9 mouse cellular contexts compared by ENCODE assay signal in genomic region chr4:86750346-86750945, GRCm38 (mm10). TPM values are rescaled to one million over a fixed set of nuclear protein-coding genes. Genes with fewer than 3 reads are reported as not detected.
DNase-seq lines count a peak whose midpoint lies in the region; ATAC-seq lines count a peak whose summit lies in the region.
"Had no signal": no experiment of that assay in that cellular context is flagged by ENCODE, and none has a peak within 500 bp of the region (broad histone marks: within the 10 kb centered on the region; RNA-seq: fewer than 3 reads in every experiment).

No protein-coding gene starts in this region.

- WGBS in forebrain, embryonic 14.5 days, result 79% methylated on average over 10 of the region's 10 CpGs
- WGBS in forebrain, embryonic 11.5 days, result 83% methylated on average over 10 of the region's 10 CpGs
- 46% methylated on average over 10 of the region's 10 CpGs for WGBS in stomach, embryonic 16.5 days

- peaks cover 11% of the 10 kb centered on the region for H3K4me1 ChIP-seq in forebrain, embryonic 14.5 days (ENCODE audit: control insufficient read depth, insufficient read depth, low read length)
- H3K4me1 ChIP-seq in forebrain, embryonic 11.5 days (replicated peaks; ENCODE audit: control insufficient read depth, insufficient read depth, low read length), result peaks cover 6% of the 10 kb centered on the region; the same call in 1 of the 2 replicates
- peaks cover 14% of the 10 kb centered on the region for H3K4me1 ChIP-seq in stomach, embryonic 16.5 days (ENCODE audit: control insufficient read depth, insufficient read depth, low read length)

- H3K4me2 ChIP-seq in forebrain, embryonic 14.5 days (ENCODE audit: low read length), result 0 out of 2 replicates have a peak overlapping the region, but pooled peaks have one; percentile 16
- H3K4me2 ChIP-seq in forebrain, embryonic 11.5 days (ENCODE audit: low read depth, low read length, severe bottlenecking), result no peak overlapping the region
- peak overlapping the region; percentile 97 for H3K4me2 ChIP-seq in stomach, embryonic 16.5 days (ENCODE audit: low read depth, low read length)

- H3K27me3 ChIP-seq in forebrain, embryonic 14.5 days (replicated peaks; ENCODE audit: control insufficient read depth, insufficient read depth, low read length), result no peaks in the 10 kb centered on the region
- H3K27me3 ChIP-seq in forebrain, embryonic 11.5 days (ENCODE audit: control insufficient read depth, insufficient read depth, low read length), result no peaks in the 10 kb centered on the region
- H3K27me3 ChIP-seq in stomach, embryonic 16.5 days (ENCODE audit: control insufficient read depth, insufficient read depth, low read length), result no peaks in the 10 kb centered on the region
- H3K27me3 ChIP-seq: Patski had no signal

- DNase-seq in forebrain, embryonic 14.5 days (ENCODE audit: low spot score), result no peak
- no peak for DNase-seq in forebrain, embryonic 11.5 days (ENCODE audit: low spot score)
- peak; percentile 39 for DNase-seq in right cerebral cortex, adult 18-20 months
- DNase-seq in right cerebral cortex, postnatal 14 days, result no peak
- DNase-seq in left cerebral cortex, postnatal 36 days (ENCODE audit: low spot score in 2 of 2), result peak; percentile 14 to 16
- DNase-seq in cerebellum, postnatal 14 days, result no peak

- intact Hi-C loops in left cerebral cortex, postnatal 36 days (cut with DNase I), result no loop called here

- no peak overlapping the region for H3K27ac ChIP-seq in forebrain, embryonic 14.5 days (ENCODE audit: low read depth, low read length)
- no peak overlapping the region for H3K27ac ChIP-seq in forebrain, embryonic 11.5 days (ENCODE audit: low read depth, low read length)
- no peak overlapping the region for H3K27ac ChIP-seq in stomach, embryonic 16.5 days (ENCODE audit: low read length)

- H3K36me3 ChIP-seq in forebrain, embryonic 14.5 days (ENCODE audit: control insufficient read depth, insufficient read depth, low read length), result no peaks in the 10 kb centered on the region
- no peaks in the 10 kb centered on the region for H3K36me3 ChIP-seq in forebrain, embryonic 11.5 days (ENCODE audit: control insufficient read depth, insufficient read depth, low read length)
- no peaks in the 10 kb centered on the region for H3K36me3 ChIP-seq in stomach, embryonic 16.5 days (ENCODE audit: control insufficient read depth, insufficient read depth, low read length)

- no peak overlapping the region for H3K4me3 ChIP-seq in forebrain, embryonic 14.5 days (ENCODE audit: low read depth, low read length)
- no peak overlapping the region for H3K4me3 ChIP-seq in forebrain, embryonic 11.5 days (ENCODE audit: low read depth, low read length)
- H3K4me3 ChIP-seq in stomach, embryonic 16.5 days (replicated peaks; ENCODE audit: low read length), result peak overlapping the region; percentile 29

- no peaks in the 10 kb centered on the region for H3K9me3 ChIP-seq in forebrain, embryonic 14.5 days (replicated peaks; ENCODE audit: control insufficient read depth, low read length)
- H3K9me3 ChIP-seq in forebrain, embryonic 11.5 days (ENCODE audit: control insufficient read depth, low read length), result no peaks in the 10 kb centered on the region; the same call in 1 of the 2 replicates
- H3K9me3 ChIP-seq in stomach, embryonic 16.5 days (replicated peaks; ENCODE audit: control insufficient read depth, low read length), result no peaks in the 10 kb centered on the region

- no peak overlapping the region for H3K9ac ChIP-seq in forebrain, embryonic 14.5 days (ENCODE audit: low read length)
- H3K9ac ChIP-seq in forebrain, embryonic 11.5 days (ENCODE audit: low read length), result no peak overlapping the region
- H3K9ac ChIP-seq in stomach, embryonic 16.5 days (ENCODE audit: low read length), result peak overlapping the region; percentile 52

- no peak for ATAC-seq in forebrain, embryonic 14.5 days
- ATAC-seq in forebrain, embryonic 11.5 days (replicated peaks; ENCODE audit: low FRiP score), result no peak
- ATAC-seq in stomach, embryonic 16.5 days (ENCODE audit: insufficient read depth, low FRiP score), result no peak
- ATAC-seq in megakaryocyte-erythroid progenitor cell, adult 5-6 weeks (replicated peaks; ENCODE audit: low FRiP score, low TSS enrichment, poor library complexity, severe bottlenecking), result no peak
- ATAC-seq: Patski had no signal

RNA-seq across cellular contexts. Expression of gene Dennd4c, which starts 2.1 kb away (rescaled TPM):
- 3.1 and 3.7 TPM in 2 replicates for polyA plus RNA-seq in forebrain, embryonic 14.5 days (2014; fragmentation: Nextera tagmentation; extraction: Ambion mirVana)
- 5.8 and 8.2 TPM in 2 replicates for polyA plus RNA-seq in forebrain, embryonic 11.5 days (2014; fragmentation: Nextera tagmentation; extraction: Ambion mirVana)
- total RNA-seq in left cerebral cortex, postnatal 36 days (2021), result 10 to 100 TPM; 10.5 TPM
- polyA plus RNA-seq in stomach, embryonic 16.5 days (2015; fragmentation: Nextera tagmentation; extraction: Ambion mirVana), result 6.9 and 9.0 TPM in 2 replicates
- 15.0 and 21.6 TPM in 2 replicates for total RNA-seq in megakaryocyte-erythroid progenitor cell, adult 5-6 weeks (2014; fragmentation: Nextera tagmentation)
- total RNA-seq in megakaryocyte-erythroid progenitor cell, adult 5-6 weeks (2017), result 37.0 and 38.0 TPM in 2 replicates

Comparison
In these comparisons a context has a peak if more than half of its experiments do, and no peak if none do; other contexts are left out.
1. DNase-seq: peak in right cerebral cortex, adult 18-20 months (single experiment) and left cerebral cortex, postnatal 36 days (2 of 2); none in forebrain, embryonic 14.5 days (single experiment), forebrain, embryonic 11.5 days (single experiment), right cerebral cortex, postnatal 14 days (single experiment) and cerebellum, postnatal 14 days (0 of 2).